Comparison of ENCODE assay signal across 8 mouse cellular contexts in the genomic region with DNA sequence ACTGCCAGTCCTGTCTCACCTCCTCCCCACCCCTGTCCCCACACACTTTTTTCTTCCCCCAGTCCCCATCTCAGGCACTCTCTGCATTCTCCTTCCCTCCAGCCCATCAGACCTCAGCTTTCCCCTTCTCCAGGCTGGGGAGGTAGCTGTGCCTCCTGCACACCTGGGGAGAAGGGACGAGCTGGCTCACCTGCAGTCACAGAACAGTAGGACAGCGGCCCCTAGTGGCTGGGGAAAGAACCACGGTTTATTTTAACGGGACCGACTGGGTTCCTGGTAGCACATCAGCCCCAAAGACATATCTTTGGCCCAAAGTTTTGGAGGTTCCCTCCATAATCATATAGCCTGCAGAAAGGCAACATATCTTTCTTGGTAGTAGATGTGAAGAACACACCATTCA. TPM values are rescaled to one million over a fixed set of nuclear protein-coding genes. Genes with fewer than 3 reads are reported as not detected.
DNase-seq lines count a peak whose midpoint lies in the region; ATAC-seq and TF ChIP-seq lines count a peak whose summit lies in the region.

No protein-coding gene starts in this region.

- peak; percentile 91 for DNase-seq in intestine, embryonic 14.5 days (ENCODE audit: low spot score)
- peak; percentile 62 for DNase-seq in ES-E14 (ENCODE audit: low read depth, low spot score)
- DNase-seq in cerebellum, adult 8-10 months: peak; percentile 92
- peak; percentile 64 for DNase-seq in gastrocnemius, postnatal 36 days
- peak; percentile 75 to 81 for DNase-seq in left cerebral cortex, postnatal 36 days (ENCODE audit: low spot score in 2 of 2)
- DNase-seq in thymus, postnatal 10 days (ENCODE audit: low spot score in 2 of 2): peak; percentile 46 to 85

- H3K9me3 ChIP-seq in intestine, embryonic 14.5 days (ENCODE audit: control insufficient read depth, low read length): no peaks in the 10 kb centered on the region
- H3K9me3 ChIP-seq in intestine, embryonic 15.5 days: no peaks in the 10 kb centered on the region
- no peaks in the 10 kb centered on the region for H3K9me3 ChIP-seq in ES-E14 (ENCODE audit: control insufficient read depth, insufficient read depth, low read depth, low read length)

- no peak overlapping the region for H3K27ac ChIP-seq in intestine, embryonic 14.5 days (ENCODE audit: low read depth)
- H3K27ac ChIP-seq in intestine, embryonic 15.5 days: no peak overlapping the region
- no peak overlapping the region for H3K27ac ChIP-seq in ES-E14 (ENCODE audit: insufficient read depth, low read depth, low read length, poor library complexity, severe bottlenecking)

- H3K27me3 ChIP-seq in intestine, embryonic 14.5 days (replicated peaks; ENCODE audit: control insufficient read depth, insufficient read depth, low read length): peaks cover 4% of the 10 kb centered on the region; the same call in 1 of the 2 replicates
- peaks cover 18% of the 10 kb centered on the region; the same call in 1 of the 2 replicates for H3K27me3 ChIP-seq in intestine, embryonic 15.5 days (replicated peaks)

- intact Hi-C loops in gastrocnemius, postnatal 36 days (cut with DNase I): loop anchor here (1.0 kb wide), 1 partner anchor 169 kb away; no protein-coding TSS in a partner anchor
- intact Hi-C loops in left cerebral cortex, postnatal 36 days (cut with DNase I): loop anchor here (2.0 to 5.0 kb wide), 2 partner anchors 111 to 167 kb away; no protein-coding TSS in a partner anchor

- 3% methylated on average over 5 of the region's 5 CpGs for WGBS in intestine, embryonic 14.5 days
- WGBS in intestine, embryonic 15.5 days: 3% methylated on average over 5 of the region's 5 CpGs

- H3K4me1 ChIP-seq in intestine, embryonic 14.5 days (replicated peaks; ENCODE audit: control insufficient read depth, insufficient read depth, low read length): peaks cover 17% of the 10 kb centered on the region
- H3K4me1 ChIP-seq in intestine, embryonic 15.5 days (replicated peaks): peaks cover 9% of the 10 kb centered on the region
- peaks cover 2 to 12% of the 10 kb centered on the region in 2 experiments; a peak in 2 of 4 replicates for H3K4me1 ChIP-seq in ES-E14 (ENCODE audit: control insufficient read depth in 2 of 2, insufficient read depth in 2 of 2, low read length in 2 of 2, poor library complexity in 1 of 2)

- no peak overlapping the region for H3K4me3 ChIP-seq in intestine, embryonic 14.5 days (ENCODE audit: low read depth, low read length)
- H3K4me3 ChIP-seq in intestine, embryonic 15.5 days (replicated peaks): no peak overlapping the region
- no peak overlapping the region for H3K4me3 ChIP-seq in ES-E14 (ENCODE audit: insufficient read depth in 1 of 2, low read depth in 1 of 2, low read length in 2 of 2, poor library complexity in 1 of 2, severe bottlenecking in 1 of 2)

- H3K9ac ChIP-seq in intestine, embryonic 14.5 days (ENCODE audit: low read length): no peak overlapping the region
- no peak overlapping the region for H3K9ac ChIP-seq in intestine, embryonic 15.5 days
- no peak overlapping the region for H3K9ac ChIP-seq in ES-E14 (ENCODE audit: insufficient read depth, low read depth, low read length, poor library complexity, severe bottlenecking)

- H3K36me3 ChIP-seq in intestine, embryonic 14.5 days (ENCODE audit: control insufficient read depth, insufficient read depth, low read length): no peaks in the 10 kb centered on the region
- no peaks in the 10 kb centered on the region for H3K36me3 ChIP-seq in intestine, embryonic 15.5 days
- H3K36me3 ChIP-seq in ES-E14 (ENCODE audit: control insufficient read depth, insufficient read depth, low read length, poor library complexity, severe bottlenecking): no peaks in the 10 kb centered on the region

- H3K4me2 ChIP-seq in intestine, embryonic 14.5 days (ENCODE audit: low read length): no peak overlapping the region
- H3K4me2 ChIP-seq in intestine, embryonic 15.5 days (replicated peaks): no peak overlapping the region

- ATAC-seq in intestine, embryonic 14.5 days (replicated peaks; ENCODE audit: low FRiP score, low TSS enrichment, low read depth): no peak
- no peak for ATAC-seq in intestine, embryonic 15.5 days
- ATAC-seq in neutrophil, adult 5-6 weeks (ENCODE audit: extremely low read depth, insufficient number of reproducible peaks, low FRiP score, poor library complexity, severe bottlenecking): peak; percentile 69

- in situ Hi-C loops in ES-E14 (cut with MboI; ENCODE audit: low sequenced_read_pairs in 2 of 2, unreplicated experiment in 2 of 2): loop anchor here in 1 of 2 experiments (10.0 kb wide), 1 partner anchor 109 kb away; no protein-coding TSS in a partner anchor

TF ChIP-seq in ES-E14, 5 proteins besides CTCF, POLR2A, EP300 and RAD21:
- TF ChIP-seq ZNF384 (IDR thresholded peaks at IDR 0.05; ENCODE audit: low read depth, low read length): 0 out of 2 replicates have a peak, but pooled peaks have one; percentile 29
- TF ChIP-seq CHD2 (IDR thresholded peaks at IDR 0.05; ENCODE audit: low read depth, low read length): no peak
- peak; percentile 82 for TF ChIP-seq ZC3H11A (IDR thresholded peaks at IDR 0.05; ENCODE audit: borderline replicate concordance, low read depth, low read length)

RNA-seq across cellular contexts. Expression of a gene that starts 6.0 kb away (rescaled TPM):
- 21.8 and 24.9 TPM in 2 replicates for polyA plus RNA-seq in intestine, embryonic 14.5 days (2014; fragmentation: Nextera tagmentation; extraction: Ambion mirVana)
- 11.0 and 13.4 TPM in 2 replicates for polyA plus RNA-seq in intestine, embryonic 15.5 days (2015; fragmentation: Nextera tagmentation; extraction: Ambion mirVana)
- total RNA-seq in ES-E14 (2012; rRNA removed): 119 and 213 TPM in 2 replicates
- 10 to 100 TPM; 20.8 to 26.0 TPM for total RNA-seq in gastrocnemius, postnatal 36 days (2021)
- total RNA-seq in left cerebral cortex, postnatal 36 days (2021): 100 to 1,000 TPM; 422 to 433 TPM
- 2.8 and 5.5 TPM in 2 replicates for total RNA-seq in neutrophil, adult 5-6 weeks (2017)
